Mouse (Mus musculus) skeletal muscle tissue, adult 2 months (tissue): ENCODE measurements at regions not wholly inside any gene's neighbourhood (a gene's known extent, or its start where the extent isn't known, plus 50 kb on each side); places are given as distances from the start of the nearest gene placed in this dataset.

Experiments
- DNase-seq: peaks from one replicate; pipeline ENCODE4 v3.0.0-alpha.2; 2012; ENCODE audit warnings: low read depth, low spot score

- DNase-seq = no peak
These were observed 78.8 kb upstream of the Herc3 start for GRCm38 (mm10) chr6:58752496-58752895.

DNA sequence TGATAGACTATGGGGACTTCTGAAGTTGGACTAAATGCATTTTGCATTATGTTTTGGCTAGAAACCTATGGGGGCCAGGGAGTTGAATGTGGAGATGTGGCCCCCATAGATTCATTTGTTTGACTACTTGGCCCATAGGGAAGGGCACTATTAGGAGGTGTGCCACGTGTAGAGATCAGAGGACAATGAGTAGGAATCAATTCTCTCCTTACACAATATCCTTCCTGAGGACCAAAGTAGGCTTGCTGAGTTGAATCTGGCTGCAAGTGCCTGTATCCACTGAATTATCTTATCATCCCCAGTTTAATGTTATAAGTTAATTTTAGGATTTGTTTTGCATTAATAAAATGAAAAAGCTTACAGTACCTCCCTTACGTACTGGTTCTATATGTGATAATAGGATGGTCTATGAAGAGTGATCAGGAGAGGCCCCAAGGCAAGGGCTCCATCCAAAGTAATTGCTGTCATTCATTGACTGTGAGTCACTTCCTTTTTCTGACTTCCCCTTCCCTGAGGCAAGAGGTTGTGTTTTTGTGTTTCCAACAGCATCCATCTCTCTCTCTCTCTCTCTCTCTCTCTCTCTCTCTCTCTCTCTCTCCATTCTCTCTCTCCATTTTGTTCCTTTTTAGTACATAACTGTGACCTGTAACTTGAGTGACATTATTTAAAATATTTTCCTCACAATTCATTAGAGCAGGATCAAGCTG, 74.8 kb upstream of the Herc3 start:
- no peak for DNase-seq

DNA sequence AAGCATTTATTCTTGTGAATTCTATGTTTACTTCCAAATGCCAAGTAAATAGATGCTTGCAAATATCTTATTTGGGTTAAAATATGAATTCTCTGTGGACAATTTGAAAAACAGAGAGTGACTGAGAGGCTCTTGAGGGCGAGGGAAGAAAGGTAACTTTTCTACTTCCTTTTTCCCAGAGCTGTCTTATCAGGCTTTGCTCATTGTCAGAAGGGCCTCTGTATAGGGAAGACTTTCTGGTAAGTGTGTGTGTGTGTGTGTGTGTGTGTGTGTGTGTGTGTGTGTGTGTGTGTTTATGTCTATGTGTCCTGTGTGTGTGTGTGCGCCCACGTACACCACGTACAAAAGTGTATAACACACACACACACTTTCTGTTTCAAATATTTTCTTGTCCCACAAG, 73.9 kb upstream of the Herc3 start:
- no peak for DNase-seq

- DNase-seq = peak; percentile 57
These were observed 60.5 kb upstream of the Herc3 start for GRCm38 (mm10) chr6:58770654-58771218.

DNA sequence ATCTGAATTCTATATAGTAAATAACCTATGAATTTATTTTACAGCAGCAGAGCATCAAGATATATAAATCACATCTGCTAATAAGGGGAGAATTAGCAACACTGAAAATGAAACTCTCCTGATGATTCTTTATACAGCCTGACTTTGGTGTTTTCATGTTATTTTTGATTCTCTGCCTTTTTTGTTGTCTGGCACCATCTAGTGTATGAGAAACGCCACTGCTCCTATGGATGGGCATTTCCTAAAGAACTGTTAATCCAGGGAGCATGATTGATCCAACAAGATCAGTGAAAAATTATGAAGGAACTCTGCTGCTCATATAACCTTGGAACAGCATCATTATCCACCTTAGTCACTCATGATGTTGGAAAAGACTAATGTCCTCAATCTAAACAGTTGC, 59.3 kb upstream of the Herc3 start:
- no peak for DNase-seq
